Mouse (Mus musculus) CH12.LX (cell line): Measurements from ENCODE around the gene Rho.

ENCODE experiments used
- CTCF ChIP-seq, 2 experiments: IDR thresholded peaks in 1 of 2; conservative IDR thresholded peaks in 1 of 2; 2 replicates each; pipeline ENCODE4 v1.5.1; 2011 to 2012; ENCODE audit warnings: low read depth in 2 of 2, low read length in 2 of 2, improper control_type of control experiment in 1 of 2, inconsistent platforms in 1 of 2, mild to moderate bottlenecking in 1 of 2, moderate library complexity in 1 of 2
- E2F4 ChIP-seq: IDR thresholded peaks from 2 replicates; pipeline ENCODE4 v1.6.1; 2011; ENCODE audit warnings: low read depth, low read length, improper control_type of control experiment; ENCODE audit not compliant: insufficient replicate concordance
- EP300 ChIP-seq: IDR thresholded peaks from 2 replicates; pipeline ENCODE4 v1.6.1; 2011; ENCODE audit warnings: low read length, improper control_type of control experiment
- GABPA ChIP-seq: IDR thresholded peaks from 2 replicates; pipeline ENCODE4 v1.6.1; 2012; ENCODE audit warnings: low read depth, low read length, improper control_type of control experiment, inconsistent platforms; ENCODE audit not compliant: insufficient replicate concordance
- KAT2A ChIP-seq: IDR thresholded peaks from 2 replicates; pipeline ENCODE4 v1.6.1; 2012; ENCODE audit warnings: low read length, improper control_type of control experiment, inconsistent platforms; ENCODE audit not compliant: insufficient replicate concordance
- MAX ChIP-seq: IDR thresholded peaks from 2 replicates; pipeline ENCODE4 v1.6.1; 2011; ENCODE audit warnings: low read length, improper control_type of control experiment
- MAZ ChIP-seq: IDR thresholded peaks from 2 replicates; pipeline ENCODE4 v1.6.1; 2012; ENCODE audit warnings: low read depth, mild to moderate bottlenecking, inconsistent platforms, low read length, improper control_type of control experiment, moderate library complexity
- NELFE ChIP-seq: IDR thresholded peaks from 2 replicates; pipeline ENCODE4 v1.6.1; 2011; ENCODE audit warnings: low read depth, low read length, improper control_type of control experiment
- POLR2A ChIP-seq: IDR thresholded peaks from 2 replicates; pipeline ENCODE4 v1.6.1; 2011; ENCODE audit warnings: low read depth, mild to moderate bottlenecking, improper control_type of control experiment, low read length
- POLR2AphosphoS2 ChIP-seq: IDR thresholded peaks from 2 replicates; pipeline ENCODE4 v1.6.1; 2011; ENCODE audit warnings: low read depth, low read length, improper control_type of control experiment
- TCF12 ChIP-seq: IDR thresholded peaks from 2 replicates; pipeline ENCODE4 v1.6.1; 2014; ENCODE audit warnings: low read depth, mild to moderate bottlenecking, inconsistent platforms, low read length, improper control_type of control experiment
- ZNF384 ChIP-seq: IDR thresholded peaks from 2 replicates; pipeline ENCODE4 v1.6.1; 2012; ENCODE audit warnings: low read depth, low read length, improper control_type of control experiment, inconsistent platforms

DNA sequence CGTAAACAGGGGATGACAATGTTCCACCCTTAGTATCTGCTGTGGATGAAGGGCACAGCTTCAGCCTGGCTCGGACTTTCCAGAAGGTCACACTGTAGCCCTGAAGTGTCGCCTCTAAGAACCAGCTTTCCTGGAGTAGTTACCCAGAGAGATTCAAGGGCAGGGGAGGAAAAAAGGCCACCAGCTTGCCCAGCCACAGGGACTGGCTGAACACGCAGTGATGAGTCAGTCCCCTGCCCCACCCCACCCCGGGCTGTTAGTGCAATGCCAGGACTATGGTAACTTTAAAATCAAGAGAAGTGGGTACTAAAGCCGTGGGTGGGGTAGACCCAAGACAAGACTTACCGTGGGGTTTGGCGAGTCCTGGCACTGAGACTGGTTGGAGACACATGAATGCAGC lies 44.1 kb downstream of the Rho start:
- TF ChIP-seq ZNF384 (no peak), MAZ (no peak), E2F4 (no peak), CTCF (conservative IDR thresholded peaks at IDR 0.05 in 1 of 2, IDR thresholded peaks at IDR 0.05 in 1 of 2; ENCODE audit: low read depth in 2 of 2, low read length in 2 of 2) (no peak), GABPA (no peak), POLR2A (no peak), TCF12 (no peak), KAT2A (no peak), MAX (no peak), POLR2AphosphoS2 (no peak), EP300 (no peak), NELFE (no peak)
